Mouse (Mus musculus) hindbrain, embryonic 16.5 days (tissue): Measurements from ENCODE around the gene Gm28042. TPM values are rescaled to one million over a fixed set of nuclear protein-coding genes. Genes with fewer than 3 reads are reported as not detected.

Experiments used
- ATAC-seq: fragments of 200-750 bp; cut with Nextera tagmentation; 2 replicates; pipeline ENCODE4 v1.8.0; 2017; ENCODE audit warnings: moderate TSS enrichment, moderate library complexity
- H3K27ac ChIP-seq: fragments of 300-500 bp; sonication (generic); 2 replicates; pipeline ENCODE4 v1.5.1; 2014; ENCODE audit warnings: low read depth, mild to moderate bottlenecking, control low read depth, low read length, moderate library complexity
- H3K27me3 ChIP-seq: fragments of 300-500 bp; sonication (generic); replicated peaks from 2 replicates; pipeline ENCODE4 v1.6.1; 2014; ENCODE audit warnings: low read length; ENCODE audit not compliant: control insufficient read depth, insufficient read depth
- H3K36me3 ChIP-seq: fragments of 300-500 bp; sonication (generic); 2 replicates; pipeline ENCODE4 v1.6.1; 2014; ENCODE audit warnings: mild to moderate bottlenecking, low read length, moderate library complexity, mixed read lengths; ENCODE audit not compliant: control insufficient read depth, insufficient read depth
- H3K4me1 ChIP-seq: fragments of 300-500 bp; sonication (generic); 2 replicates; pipeline ENCODE4 v1.6.1; 2014; ENCODE audit warnings: low read depth, low read length; ENCODE audit not compliant: control insufficient read depth, insufficient read depth
- H3K4me2 ChIP-seq: fragments of 300-500 bp; sonication (generic); 2 replicates; pipeline ENCODE4 v1.6.1; 2014; ENCODE audit warnings: mild to moderate bottlenecking, low read length, control low read depth, moderate library complexity
- H3K4me3 ChIP-seq: fragments of 300-500 bp; sonication (generic); 2 replicates; pipeline ENCODE4 v1.5.1; 2014; ENCODE audit warnings: mild to moderate bottlenecking, low read length, control low read depth, moderate library complexity
- H3K9ac ChIP-seq: fragments of 300-500 bp; sonication (generic); 2 replicates; pipeline ENCODE4 v1.6.1; 2014; ENCODE audit warnings: low read depth, mild to moderate bottlenecking, control low read depth, low read length, moderate library complexity
- H3K9me3 ChIP-seq: fragments of 300-500 bp; sonication (generic); 2 replicates; pipeline ENCODE4 v1.6.1; 2014; ENCODE audit warnings: mild to moderate bottlenecking, low read length, moderate library complexity; ENCODE audit not compliant: control insufficient read depth
- WGBS: fragments of 180-500 bp; shearing (Covaris S2); extraction: QIAGEN DNeasy Blood & Tissue Kit; methylation state at CpG from one replicate; pipeline ENCODE4 v1.1.7; 2014; 5-methylcytosine and 5-hydroxymethylcytosine counted together
- polyA plus RNA-seq: library from polyadenylated mRNA; unstranded; fragments of >200 nt; fragmentation: Nextera tagmentation; extraction: Ambion mirVana; gene quantifications from 2 replicates; pipeline ENCODE4 v1.2.1, GENCODE M21; 2015

Gene Gm28042
- polyA plus RNA-seq, 1 experiment from 2014 or later: 3.7 TPM

DNA sequence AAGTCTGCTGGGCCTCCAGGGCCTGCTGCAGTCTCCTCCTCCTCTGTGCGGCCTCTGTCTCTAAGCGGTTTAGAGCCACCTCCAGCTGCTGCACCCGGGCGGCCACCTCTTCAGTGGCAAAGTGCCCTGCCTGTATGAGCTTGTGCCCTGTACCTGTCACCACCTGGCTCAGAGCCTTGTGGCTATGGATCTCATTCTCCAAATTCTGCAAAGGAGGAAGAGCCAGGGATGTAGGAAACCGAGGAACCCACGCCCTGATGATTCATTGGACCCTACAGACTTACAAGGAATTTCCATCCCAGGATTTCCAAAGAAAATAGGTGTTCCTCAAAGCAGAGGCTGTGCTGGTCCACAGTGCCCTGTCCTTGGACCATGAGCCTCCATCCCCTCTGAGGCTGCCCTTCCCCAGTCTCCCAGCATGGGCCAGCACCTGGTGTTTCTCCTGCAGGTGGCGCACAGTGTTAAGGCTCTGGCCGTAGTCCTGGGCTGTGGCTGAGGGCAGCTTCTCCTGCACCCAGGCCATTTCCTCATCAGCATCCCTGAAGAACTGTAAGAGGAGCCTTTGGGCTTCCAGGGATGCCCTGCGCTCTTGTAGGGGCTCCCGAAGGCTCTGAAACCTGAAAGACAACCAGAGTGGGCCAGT is 22.5 kb downstream of the Gm28042 start:
- 61% methylated on average over 10 of the region's 10 CpGs for WGBS
- no peak for ATAC-seq
- no peak overlapping the region for H3K4me3 ChIP-seq

DNA sequence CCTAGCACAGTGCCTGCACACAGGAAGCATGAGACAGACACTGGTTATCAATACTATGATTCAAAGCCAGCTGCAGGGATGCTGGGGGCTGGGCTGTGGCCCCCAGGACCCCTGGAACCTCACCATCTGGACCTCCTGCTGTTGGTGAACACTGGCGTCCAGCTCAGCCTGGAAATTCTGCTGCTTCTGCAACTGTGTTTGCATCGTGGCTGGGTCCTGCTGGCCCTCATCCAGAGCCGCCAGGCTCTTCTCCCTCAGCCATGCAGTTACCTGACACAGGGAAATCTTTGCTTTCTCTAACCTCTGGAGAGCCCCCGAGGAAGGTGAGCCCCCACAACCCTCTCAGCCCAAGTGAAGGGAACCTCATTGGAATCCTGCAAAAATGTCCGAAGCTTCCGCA is 24.1 kb downstream of the Gm28042 start:
- 61% methylated on average over 6 of the region's 6 CpGs for WGBS
- no peaks in the 10 kb centered on the region for H3K4me1 ChIP-seq
- H3K36me3 ChIP-seq: no peaks in the 10 kb centered on the region
- H3K9ac ChIP-seq: no peak overlapping the region
- H3K27me3 ChIP-seq: no peaks in the 10 kb centered on the region
- H3K4me3 ChIP-seq: no peak overlapping the region
- no peak overlapping the region for H3K4me2 ChIP-seq
- ATAC-seq: 0 out of 2 replicates have a peak, but pooled peaks have one; percentile 30
- H3K9me3 ChIP-seq: no peaks in the 10 kb centered on the region
- H3K27ac ChIP-seq: no peak overlapping the region

More for the DNA sequence above, 22.5 kb downstream of the Gm28042 start:
- Histone ChIP-seq H3K27me3 (no peaks in the 10 kb centered on the region), H3K9ac (no peak overlapping the region), H3K27ac (no peak overlapping the region), H3K36me3 (no peaks in the 10 kb centered on the region), H3K4me2 (no peak overlapping the region), H3K9me3 (no peaks in the 10 kb centered on the region), H3K4me1 (no peaks in the 10 kb centered on the region)

DNA sequence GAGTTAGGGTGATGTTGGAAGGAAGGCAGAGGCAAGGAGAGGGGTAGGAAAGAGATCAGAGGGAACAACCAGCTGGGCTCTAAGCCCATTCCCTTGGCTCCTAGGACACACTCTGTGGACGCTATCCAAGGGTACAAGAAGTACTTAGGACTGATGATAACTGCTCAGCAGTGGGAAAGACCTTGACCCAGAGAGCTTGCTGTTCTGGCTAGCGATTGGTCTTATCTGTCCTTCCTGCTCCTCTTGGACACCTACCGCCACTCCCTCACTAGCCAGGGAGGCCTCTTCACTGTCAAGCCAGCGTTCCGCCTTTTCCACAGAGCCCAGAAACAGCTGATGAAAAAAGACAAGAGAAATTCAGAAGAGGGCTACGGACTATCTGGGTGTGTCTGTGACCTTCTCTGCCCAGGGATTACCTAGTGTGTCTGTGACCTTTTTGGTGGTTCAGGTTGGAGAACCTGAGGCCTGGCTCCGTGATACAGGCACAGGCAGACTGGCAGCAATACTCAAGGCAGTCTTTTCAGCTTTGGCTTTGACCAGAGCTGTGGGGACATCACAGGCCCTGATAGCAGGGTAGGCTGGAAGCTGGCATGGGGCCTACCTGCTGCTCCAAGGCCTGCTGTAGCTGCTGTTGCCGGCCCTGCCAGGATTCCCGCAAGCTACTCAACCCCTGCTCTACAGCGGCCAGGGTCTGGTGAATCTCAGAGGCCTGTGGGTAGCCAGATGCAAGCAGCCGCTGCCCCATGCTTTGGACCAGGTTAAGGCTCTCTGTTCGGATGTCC is 27.7 kb downstream of the Gm28042 start:
- no peak for ATAC-seq
- no peak overlapping the region for H3K4me3 ChIP-seq
- H3K9me3 ChIP-seq: no peaks in the 10 kb centered on the region
- no peaks in the 10 kb centered on the region for H3K27me3 ChIP-seq
- no peaks in the 10 kb centered on the region for H3K4me1 ChIP-seq
- H3K4me2 ChIP-seq: no peak overlapping the region
- H3K27ac ChIP-seq: no peak overlapping the region
- H3K9ac ChIP-seq: no peak overlapping the region
- no peaks in the 10 kb centered on the region for H3K36me3 ChIP-seq
- 90% methylated on average over 12 of the region's 12 CpGs for WGBS

- WGBS: 72% methylated on average over 10 of the region's 10 CpGs
- H3K27ac ChIP-seq: no peak overlapping the region
- H3K9ac ChIP-seq: no peak overlapping the region
- no peaks in the 10 kb centered on the region for H3K27me3 ChIP-seq
- no peak for ATAC-seq
- no peaks in the 10 kb centered on the region for H3K36me3 ChIP-seq
- no peaks in the 10 kb centered on the region for H3K9me3 ChIP-seq
- no peaks in the 10 kb centered on the region for H3K4me1 ChIP-seq
- no peak overlapping the region for H3K4me2 ChIP-seq
- H3K4me3 ChIP-seq: no peak overlapping the region
Measured at GRCm38 (mm10) chr2:120055923-120056322, 28.6 kb downstream of the Gm28042 start.

GRCm38 (mm10) chr2:120058818-120059217 is 31.5 kb downstream of the Gm28042 start:
- 88% methylated on average over 4 of the region's 4 CpGs for WGBS
- Histone ChIP-seq H3K27me3 (no peaks in the 10 kb centered on the region), H3K9me3 (no peaks in the 10 kb centered on the region), H3K9ac (no peak overlapping the region), H3K4me1 (no peaks in the 10 kb centered on the region), H3K36me3 (no peaks in the 10 kb centered on the region), H3K4me3 (no peak overlapping the region), H3K27ac (no peak overlapping the region), H3K4me2 (no peak overlapping the region)
- no peak for ATAC-seq

DNA sequence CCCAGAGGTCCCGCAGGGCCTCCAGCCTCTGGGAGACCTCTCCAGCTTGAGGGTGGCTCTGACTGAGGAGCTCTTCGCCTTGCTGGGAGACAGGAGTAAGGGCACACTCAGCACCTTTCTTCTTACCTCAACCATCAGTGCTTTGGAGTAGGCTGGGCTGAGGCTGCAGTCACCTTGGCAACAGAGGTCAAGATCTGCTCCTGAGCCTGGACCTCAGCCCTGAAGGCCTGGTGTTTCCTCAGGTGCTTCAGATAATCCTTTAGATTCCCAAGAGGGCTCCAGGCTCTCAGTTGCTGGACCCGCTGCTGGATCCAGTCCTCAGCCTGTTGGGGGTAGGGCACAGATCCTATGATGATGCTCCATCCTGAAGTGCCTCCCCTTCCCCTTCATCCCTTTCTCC is 32.2 kb downstream of the Gm28042 start:
- 82% methylated on average over 3 of the region's 3 CpGs for WGBS

DNA sequence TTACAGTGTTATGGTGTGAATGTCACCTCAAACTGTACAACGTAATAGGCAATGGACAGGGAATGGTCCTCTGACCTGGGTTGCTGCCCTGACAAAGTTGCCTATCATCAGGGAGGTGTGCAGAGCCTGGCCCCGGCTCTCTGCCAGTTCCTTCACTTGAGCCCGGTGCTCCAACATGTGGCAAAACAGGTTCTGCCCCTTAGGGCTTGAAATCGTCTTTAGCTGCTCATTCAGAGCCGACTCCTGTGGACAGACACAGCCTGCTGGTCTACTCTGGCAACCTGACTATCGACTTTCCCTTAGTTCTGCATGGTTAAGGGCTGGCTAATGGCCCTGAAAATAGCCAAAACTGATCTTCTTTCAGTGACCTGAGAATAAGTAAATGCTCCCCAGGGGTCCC is 32.9 kb downstream of the Gm28042 start:
- Histone ChIP-seq H3K27ac (no peak overlapping the region), H3K9ac (no peak overlapping the region)
- WGBS: 63% methylated on average over 6 of the region's 6 CpGs

More for the DNA sequence above, 32.2 kb downstream of the Gm28042 start:
- Histone ChIP-seq H3K4me3 (no peak overlapping the region), H3K9me3 (no peaks in the 10 kb centered on the region), H3K27me3 (no peaks in the 10 kb centered on the region), H3K36me3 (no peaks in the 10 kb centered on the region), H3K27ac (no peak overlapping the region), H3K4me1 (no peaks in the 10 kb centered on the region), H3K9ac (no peak overlapping the region), H3K4me2 (no peak overlapping the region)
- ATAC-seq: no peak

DNA sequence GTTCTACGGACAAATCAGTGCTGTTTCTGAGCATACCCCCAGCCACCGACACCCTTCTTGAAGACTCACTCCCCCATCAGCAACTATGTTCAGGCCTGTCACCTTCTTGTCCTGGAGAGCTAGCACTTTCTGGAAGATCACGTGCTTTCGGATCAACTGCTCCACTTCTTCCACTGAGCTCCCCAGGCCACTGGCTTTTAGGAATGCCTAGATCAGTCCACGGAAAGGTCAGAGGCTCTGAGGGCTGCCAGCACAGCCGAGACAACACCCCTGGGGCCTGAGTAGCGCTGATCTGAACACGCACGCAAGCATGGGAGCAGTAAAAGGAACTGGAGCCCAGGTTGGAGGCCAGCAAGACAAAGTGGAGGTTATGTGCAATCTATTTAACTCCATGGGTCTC is 33.4 kb downstream of the Gm28042 start:
- no peak overlapping the region for H3K27ac ChIP-seq
- no peaks in the 10 kb centered on the region for H3K9me3 ChIP-seq
- H3K36me3 ChIP-seq: no peaks in the 10 kb centered on the region
- no peaks in the 10 kb centered on the region for H3K27me3 ChIP-seq
- H3K4me3 ChIP-seq: no peak overlapping the region
- H3K4me1 ChIP-seq: no peaks in the 10 kb centered on the region
- H3K9ac ChIP-seq: no peak overlapping the region
- no peak overlapping the region for H3K4me2 ChIP-seq
- no peak for ATAC-seq
- WGBS: 76% methylated on average over 9 of the region's 9 CpGs

More for the DNA sequence above, 32.9 kb downstream of the Gm28042 start:
- H3K9me3 ChIP-seq: no peaks in the 10 kb centered on the region
- no peaks in the 10 kb centered on the region for H3K4me1 ChIP-seq
- no peak for ATAC-seq
- no peaks in the 10 kb centered on the region for H3K27me3 ChIP-seq
- no peak overlapping the region for H3K4me2 ChIP-seq
- no peak overlapping the region for H3K4me3 ChIP-seq
- H3K36me3 ChIP-seq: no peaks in the 10 kb centered on the region

GRCm38 (mm10) chr2:120062248-120062647 is 35.0 kb downstream of the Gm28042 start:
- Histone ChIP-seq H3K9ac (no peak overlapping the region), H3K27me3 (no peaks in the 10 kb centered on the region), H3K4me2 (no peak overlapping the region), H3K4me1 (no peaks in the 10 kb centered on the region), H3K36me3 (no peaks in the 10 kb centered on the region), H3K4me3 (no peak overlapping the region), H3K9me3 (no peaks in the 10 kb centered on the region), H3K27ac (no peak overlapping the region)
- 80% methylated on average over 8 of the region's 8 CpGs for WGBS
- no peak for ATAC-seq
